Mouse (Mus musculus) MEL (cell line): ENCODE measurements around the gene Ugt1a1.

Experiments
- POLR2A ChIP-seq, 2 experiments: IDR thresholded peaks; 2 replicates each; pipeline ENCODE4 v1.6.1; 2011 to 2012; ENCODE audit warnings: low read length in 2 of 2, mild to moderate bottlenecking in 2 of 2, control low read depth in 1 of 2, improper control_type of control experiment in 1 of 2, low read depth in 1 of 2, moderate library complexity in 1 of 2; ENCODE audit not compliant: control insufficient read depth in 1 of 2, insufficient read depth in 1 of 2, poor library complexity in 1 of 2
- ZC3H11A ChIP-seq: IDR thresholded peaks from 2 replicates; pipeline ENCODE4 v1.6.1; 2012; ENCODE audit warnings: low read depth, mild to moderate bottlenecking, inconsistent platforms, low read length, improper control_type of control experiment

DNA sequence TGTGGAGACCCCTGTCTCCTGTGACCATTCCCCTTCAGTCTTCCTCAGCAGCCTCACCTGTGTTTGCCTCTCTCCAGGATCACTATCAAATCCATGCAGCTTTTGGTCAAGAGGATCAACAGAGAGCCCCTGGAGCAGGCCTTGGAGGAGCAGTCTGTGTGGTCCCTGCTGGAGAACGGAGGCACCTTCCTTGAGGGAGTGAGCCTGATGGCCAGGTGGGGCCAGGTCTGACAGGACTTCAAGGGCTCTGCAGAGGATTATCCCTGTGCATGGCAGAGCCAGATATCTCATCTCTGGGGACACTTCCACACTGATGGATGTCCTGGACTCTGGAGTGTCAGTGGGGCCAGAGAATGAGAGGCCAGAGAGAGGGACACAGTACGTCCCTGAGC, 43.7 kb downstream of the Ugt1a1 start:
- TF ChIP-seq POLR2A (IDR thresholded peaks at IDR 0.05; ENCODE audit: control insufficient read depth in 1 of 2, insufficient read depth in 1 of 2, low read depth in 1 of 2, low read length in 2 of 2, poor library complexity in 1 of 2) (no peak), ZC3H11A (no peak)
